Mouse (Mus musculus) telencephalon, adult 2 months (tissue): ENCODE measurements around the gene Hic1.
A peak's percentile ranks its signal among the peaks of the same experiment; 100 is the strongest.

ENCODE experiments used
- DNase-seq: peaks from one replicate; pipeline ENCODE4 v3.0.0-alpha.2; 2011; ENCODE audit warnings: low read depth, low spot score

Gene Hic1

DNA sequence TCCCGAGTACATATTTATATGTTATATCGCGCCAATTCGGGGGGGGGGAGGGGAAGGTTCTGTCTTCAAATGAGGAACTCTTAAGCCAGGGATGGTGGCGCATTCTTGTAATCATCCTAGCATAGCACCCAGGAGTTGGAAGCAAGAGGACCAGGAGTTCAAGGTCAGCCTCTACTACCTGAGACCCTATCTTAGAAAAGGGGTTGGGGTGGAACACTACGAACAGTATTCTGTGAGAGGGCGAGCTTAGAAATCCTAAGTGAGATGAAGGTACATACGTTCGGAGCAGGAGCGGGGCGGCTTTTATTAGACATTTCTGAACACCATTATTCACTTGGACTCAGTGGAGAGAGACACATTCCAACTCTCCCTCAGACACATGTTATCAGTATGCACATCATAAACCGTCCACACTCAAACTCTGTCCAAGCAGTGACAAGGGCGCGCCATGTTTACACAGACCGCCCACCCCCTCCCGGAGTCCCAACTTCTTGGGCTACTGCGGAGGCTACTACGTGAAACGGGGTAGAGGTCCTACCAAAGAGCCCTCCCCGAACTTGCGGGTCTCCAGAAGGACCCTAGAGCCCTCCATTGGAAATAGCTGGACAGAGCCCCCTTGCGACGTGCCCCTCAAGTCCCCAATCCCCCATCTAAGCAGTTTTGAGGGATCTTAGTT lies at the start of gene Hic1:
TSS of gene Hic1 (minus strand) at position 115 of the 676 bp plus-strand sequence.
- no peak for DNase-seq

DNA sequence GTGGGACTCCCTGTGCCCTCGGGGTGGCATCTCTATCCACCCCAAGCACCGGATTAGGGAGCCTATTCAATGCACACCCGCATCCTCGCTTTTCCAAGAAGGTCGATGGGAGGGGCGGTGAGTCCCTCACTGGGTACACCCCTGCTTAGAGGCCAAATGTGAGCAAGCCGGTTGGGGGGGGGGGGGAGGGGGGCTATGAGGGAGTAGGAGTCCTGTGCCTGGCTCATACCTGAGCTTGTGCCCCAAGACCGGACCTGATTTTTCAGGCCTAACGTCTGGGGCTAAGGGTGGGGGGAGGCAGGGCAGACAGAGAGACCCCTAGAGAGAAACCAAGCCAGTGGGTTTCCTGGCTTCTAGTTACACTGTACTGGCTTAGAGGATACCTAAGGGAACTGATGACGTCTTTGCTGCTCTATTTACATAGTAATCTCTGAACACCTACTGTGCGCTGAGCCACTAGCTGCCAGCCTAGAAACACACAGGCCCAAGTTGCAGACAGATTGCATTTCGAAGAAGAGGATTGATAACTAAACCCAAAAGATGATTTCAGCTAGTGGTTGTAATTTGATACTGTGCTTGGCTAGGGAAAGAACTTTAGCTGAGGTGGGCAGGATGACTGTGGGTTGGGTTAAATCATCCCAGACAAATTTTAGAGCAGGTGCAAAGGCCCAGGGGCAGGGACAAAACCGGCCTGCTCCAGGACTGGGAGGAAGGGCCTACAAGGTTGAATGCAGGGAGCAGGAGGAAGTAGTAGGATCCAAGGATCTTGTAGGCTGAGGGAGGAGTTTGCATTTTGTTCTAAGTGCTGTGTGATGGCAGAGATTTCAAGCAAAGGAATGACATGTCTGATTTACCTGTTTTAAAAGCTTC lies 45.0 kb upstream of the Hic1 start:
- no peak for DNase-seq

DNA sequence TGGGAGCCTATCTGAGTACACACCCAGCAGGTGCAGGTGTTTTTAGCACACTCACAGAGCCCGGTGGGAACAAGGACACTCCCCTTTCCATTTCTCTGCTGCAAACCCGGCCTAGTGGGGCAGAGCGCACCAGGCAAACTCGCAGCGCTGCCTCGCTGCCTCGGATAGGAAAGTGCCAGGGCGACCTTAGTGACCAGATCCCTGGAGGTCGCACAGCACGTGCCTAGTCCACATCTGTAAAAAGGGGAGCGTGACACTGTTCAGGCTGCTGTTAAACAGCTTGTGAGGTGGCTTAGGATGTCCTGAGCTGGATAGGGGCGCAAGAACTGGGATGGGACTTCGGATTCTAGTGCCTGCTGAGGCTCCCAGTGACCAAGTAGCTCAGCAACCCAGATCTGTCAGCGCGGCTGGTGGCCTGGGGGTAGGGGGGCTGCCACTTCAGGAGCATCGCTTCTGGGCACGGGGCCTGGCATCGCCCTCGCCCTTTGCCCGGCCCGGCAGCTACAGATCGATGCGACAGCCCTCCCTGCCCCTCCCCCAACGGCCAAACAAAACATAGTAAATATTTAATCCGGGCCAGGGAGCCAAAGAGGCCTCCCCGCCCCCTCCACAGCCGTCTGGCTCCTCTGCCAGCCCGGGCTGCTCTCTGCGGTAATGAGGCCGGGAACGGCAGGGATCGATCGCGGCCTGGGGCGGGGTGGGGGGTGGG lies 44.2 kb upstream of the Hic1 start:
- DNase-seq, result no peak

DNA sequence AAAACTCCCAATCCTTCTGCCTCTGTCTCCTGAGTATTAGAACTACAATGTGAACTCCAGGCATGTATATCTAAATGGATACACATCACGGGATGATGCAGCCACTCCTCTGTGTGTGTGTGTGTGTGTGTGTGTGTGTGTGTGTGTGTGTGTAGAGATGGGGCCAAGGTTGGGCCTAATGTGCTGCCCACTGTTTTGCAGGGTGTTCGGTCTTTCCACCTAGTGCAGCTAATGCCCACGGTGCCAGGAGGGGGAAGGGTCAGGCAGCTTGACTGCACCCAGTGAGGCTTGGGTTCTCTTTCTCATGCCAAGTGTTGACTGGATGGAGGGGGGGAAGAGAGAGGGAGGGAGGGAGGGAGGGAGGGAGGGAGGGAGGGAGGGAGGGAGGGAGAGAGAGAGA lies 43.6 kb upstream of the Hic1 start:
- DNase-seq, result no peak

DNA sequence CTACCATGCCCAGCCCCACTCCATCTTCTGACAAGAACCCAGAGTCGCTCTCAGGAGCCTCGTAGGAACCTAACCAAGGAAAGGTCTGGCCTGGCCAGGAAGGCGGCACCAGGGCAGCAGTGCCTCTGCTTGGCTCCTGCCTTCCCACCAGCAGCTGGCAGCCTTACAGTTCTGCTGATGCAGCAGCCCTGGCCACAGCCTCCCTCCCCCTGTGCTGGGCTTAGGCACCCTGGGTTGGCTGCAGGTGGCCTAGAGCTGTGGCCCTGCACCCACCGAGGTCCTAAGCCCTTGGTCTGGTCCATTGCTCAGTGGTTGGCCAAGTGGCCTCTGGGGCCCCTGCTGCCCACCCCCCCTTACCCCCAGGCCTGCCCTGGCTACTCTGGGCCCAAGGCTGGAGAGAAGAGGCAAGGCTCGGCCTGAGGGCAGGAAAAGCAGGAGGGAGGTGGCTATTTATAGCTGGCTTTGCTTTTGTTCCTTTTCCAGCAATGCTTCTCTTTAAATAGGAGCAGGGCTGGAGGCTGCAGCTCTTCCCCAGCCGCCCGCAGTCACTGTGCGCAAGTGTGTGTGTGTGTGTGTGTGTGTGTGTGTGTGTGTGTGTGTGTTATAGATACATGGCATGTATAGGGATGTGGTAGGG lies 42.8 kb upstream of the Hic1 start:
- peak; percentile 79 for DNase-seq

DNA sequence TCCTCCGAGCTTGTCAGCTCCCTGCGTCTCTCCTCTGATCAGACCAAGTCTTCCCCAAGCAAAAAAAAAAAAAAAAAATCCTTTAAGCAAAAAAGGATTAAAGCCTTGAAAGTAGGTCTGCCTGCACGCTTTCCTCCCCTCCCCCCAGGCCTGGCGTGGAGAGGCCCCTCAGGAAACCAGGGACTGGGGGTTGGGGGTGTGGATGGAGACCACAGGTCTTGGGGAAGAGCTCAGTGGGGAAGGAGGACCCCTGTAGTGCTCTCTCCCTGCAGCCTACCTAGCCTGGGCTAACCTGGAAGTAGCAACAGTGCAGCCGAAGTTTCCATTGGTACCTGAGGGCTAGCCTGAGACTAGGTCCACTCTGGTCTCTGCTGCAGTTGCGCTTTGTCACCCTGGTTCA lies 41.4 kb upstream of the Hic1 start:
- DNase-seq, result no peak

DNA sequence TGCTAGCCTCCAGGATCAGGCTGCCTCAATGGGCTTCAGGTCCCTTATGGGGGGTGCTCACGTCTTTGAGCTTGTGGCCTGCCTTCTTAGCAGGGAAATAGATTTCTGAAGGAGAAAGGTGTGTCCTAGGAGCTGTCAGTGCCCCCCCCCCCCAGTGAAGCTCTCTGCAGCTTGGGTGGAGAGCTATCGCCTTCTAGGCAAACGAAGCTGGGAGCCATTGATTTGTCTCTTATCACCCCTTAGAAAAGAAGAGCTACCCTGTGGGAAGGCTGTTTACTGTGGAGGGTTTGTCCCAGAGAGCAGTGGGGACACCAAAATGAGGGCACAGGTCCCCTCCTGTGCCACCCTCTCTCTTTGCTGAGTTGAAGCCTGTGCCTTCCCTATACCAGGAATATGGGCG lies 40.8 kb upstream of the Hic1 start:
- DNase-seq, result no peak

DNA sequence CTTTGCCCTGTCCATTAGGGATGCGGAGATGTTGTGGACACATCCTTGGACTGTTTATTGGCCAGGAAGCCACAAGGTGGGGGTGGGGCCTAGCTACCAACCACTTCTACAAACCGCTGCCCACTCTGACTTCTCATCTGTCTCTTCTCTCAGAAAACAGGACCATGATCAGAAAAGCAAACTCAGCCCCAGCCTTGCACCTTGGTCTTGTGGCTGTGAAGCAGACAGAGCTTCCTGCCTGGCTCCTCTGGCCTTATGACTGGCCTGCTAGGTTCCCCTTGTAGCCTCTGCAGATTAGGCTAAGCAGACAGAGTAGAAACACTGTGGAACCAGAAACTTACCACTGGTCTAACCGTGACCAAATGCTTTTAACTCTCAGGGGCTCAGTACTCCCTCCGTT lies 40.0 kb upstream of the Hic1 start:
- no peak for DNase-seq

DNA sequence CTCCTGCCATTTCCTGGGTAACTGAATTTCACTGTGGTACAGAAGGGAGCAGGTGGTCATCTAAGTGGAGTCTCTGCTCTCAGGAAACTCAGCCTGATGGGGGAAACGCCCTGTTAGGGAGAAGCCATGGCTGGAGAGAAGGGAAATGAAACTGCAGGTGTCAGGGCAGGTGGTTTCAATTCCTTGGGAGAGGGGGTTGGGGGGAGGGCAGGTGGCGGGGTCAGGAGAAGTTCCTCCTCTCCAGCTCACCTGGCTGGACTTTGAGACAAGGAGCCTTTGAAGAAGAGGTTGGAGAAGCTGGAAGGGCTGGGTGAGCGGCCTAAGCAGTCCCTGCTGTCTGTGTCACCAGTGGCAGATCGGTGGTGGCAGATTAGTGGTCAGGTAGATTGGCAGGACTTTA lies 37.0 kb upstream of the Hic1 start:
- DNase-seq, result no peak

DNA sequence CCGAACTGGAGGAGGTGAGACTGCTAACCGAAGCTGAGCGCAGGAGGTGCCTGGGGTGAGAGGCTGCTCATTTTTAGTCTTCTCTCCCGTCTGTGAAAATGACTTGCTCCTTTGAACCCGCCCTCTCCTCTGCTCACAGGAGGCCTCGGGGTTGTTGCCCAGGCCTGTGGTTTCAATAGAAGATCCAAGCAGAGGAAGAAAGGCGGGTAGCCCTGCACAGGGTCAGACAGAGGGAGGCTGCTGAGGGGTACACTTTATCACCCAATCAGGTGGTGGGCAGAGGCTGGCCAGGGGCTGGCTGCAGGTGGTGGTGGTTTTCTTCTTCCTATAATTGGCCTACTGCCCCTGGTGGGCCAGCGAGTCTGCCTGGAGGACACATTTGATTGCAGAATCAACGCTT lies 35.2 kb upstream of the Hic1 start:
- no peak for DNase-seq

DNA sequence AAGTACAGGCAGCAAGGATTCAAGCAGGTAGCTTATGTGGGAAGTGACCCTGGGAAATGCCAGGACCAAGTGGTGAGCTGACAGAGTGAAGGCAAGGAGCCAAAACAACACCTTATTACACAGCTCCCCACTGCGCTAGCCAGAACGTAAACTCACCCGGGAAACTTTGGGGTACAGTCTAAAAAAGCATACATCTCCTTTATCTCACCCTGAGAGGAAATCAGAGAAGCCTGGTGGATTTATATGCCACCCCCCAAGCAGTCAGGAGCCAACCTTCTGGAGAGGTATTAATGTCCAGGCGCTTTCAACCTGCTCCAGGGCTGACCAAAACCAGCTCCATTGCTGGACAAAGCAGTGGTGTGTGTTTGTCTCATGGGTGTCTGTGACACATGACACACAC lies 34.6 kb upstream of the Hic1 start:
- DNase-seq, result no peak

DNA sequence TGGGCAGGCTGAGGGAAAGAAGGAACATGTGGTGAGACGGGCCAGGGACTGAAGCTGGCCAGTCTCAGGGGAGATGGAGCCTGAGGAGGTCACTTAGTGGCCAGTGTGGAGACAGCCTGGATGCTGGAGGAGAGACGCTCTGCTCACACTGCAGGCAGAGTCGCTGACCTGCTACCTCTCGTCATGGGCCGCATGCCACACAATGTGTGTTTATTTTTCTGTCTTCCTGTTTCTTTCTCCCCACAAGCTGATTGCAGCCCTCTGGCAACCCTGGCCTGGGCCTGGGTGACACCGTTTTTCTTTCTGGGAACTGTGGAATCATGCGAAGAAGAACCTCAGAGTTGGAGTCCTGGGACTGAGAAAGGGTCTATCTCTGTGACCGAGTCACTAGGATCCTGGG lies 32.4 kb upstream of the Hic1 start:
- DNase-seq, result no peak

DNA sequence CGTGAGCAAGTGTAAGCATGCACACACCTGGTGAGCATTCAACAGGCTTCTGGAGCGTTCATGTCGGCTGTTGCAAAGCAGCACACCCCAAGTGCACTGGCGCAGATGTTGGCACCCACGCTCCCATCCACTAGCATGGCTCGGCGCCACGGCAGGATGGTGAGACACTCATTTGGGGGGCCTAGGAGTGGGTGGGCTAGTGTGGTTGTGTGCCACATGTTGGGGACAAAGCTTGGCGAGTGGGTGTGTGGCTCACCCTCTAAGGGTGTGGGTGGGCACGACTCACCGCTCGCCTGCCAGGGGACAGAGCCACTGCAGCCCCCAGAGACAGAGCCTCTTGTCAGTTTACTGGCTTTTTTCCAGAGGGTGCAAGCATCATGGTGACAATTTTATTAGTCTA lies 31.6 kb upstream of the Hic1 start:
- no peak for DNase-seq

DNA sequence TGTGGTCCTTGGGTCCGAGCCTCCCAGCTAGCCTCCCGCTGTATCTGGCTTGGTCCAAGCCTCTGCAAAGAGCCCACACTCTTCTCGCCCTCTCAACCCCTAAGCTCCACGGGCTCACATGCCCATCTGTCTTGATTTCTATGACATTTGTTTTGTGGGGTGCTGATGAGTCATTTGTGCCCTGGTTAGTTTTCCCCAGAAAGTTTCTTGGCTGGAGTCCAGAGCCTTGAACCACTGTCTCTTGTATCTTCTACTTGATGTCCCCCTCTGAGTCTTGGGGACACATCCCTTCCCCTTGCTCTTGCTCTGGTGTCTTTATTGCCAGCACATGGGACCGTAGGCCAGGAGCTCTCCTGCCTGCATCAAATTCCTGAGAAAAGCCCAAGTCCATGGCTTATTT lies 30.6 kb upstream of the Hic1 start:
- no peak for DNase-seq

DNA sequence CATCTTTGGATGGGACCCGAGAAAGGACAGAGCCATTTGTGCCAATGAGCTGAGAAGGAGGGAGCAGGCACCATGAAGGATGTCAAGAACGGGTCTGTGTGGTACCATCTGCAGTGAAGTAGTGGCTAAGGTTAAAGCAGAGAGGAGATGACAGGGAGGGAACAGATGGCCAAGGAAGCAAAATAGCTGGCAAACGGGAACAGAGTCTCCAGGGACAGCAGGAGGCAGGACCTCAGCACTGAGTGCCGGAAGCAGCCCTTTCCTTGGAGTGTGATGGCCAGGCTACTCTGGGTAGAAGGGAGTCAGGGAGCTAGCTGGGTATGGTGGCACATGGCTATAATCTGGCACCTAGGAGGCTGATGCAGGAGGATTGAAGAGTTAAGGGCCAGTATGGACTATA lies 29.5 kb upstream of the Hic1 start:
- DNase-seq, result no peak

DNA sequence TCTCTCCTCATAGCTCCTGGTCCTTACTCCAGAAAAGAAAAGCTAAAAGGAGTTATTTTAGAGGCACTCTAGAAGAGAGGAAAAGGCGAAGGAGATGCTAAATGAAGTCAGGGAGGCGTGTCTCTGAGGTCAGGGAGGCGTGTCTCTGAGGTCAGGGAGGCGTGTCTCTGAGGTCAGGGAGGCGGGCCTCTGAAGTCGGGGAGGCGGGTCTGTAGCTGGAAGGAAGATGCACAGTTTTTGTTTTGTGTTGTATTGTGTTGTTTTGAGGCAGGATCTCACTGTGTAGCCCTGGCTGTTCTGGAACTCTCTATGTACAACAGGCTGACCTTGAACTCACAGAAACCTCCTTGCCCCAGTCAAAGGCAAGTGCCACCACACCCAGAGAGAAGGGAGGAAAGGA lies 28.6 kb upstream of the Hic1 start:
- DNase-seq, result no peak

DNA sequence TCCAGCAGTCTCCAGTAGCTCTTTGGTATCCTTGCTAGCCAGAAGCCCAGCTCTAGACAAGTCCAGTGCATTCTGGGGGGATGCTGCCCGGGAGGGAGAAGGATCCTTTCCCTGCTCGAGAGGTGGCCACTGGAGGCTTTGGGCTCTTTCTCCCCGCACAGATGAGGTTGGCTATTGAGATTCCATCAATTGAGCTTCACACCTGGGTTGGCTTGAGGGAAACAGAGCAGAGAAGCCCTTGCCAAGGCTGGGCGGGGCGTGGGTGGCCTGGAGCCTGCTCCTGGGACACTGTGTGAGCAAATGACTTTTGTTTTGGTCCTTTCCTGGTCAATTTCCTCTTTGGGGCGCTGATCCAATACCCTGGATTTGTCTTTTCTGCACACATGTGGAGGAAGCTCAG lies 26.8 kb upstream of the Hic1 start:
- no peak for DNase-seq

DNA sequence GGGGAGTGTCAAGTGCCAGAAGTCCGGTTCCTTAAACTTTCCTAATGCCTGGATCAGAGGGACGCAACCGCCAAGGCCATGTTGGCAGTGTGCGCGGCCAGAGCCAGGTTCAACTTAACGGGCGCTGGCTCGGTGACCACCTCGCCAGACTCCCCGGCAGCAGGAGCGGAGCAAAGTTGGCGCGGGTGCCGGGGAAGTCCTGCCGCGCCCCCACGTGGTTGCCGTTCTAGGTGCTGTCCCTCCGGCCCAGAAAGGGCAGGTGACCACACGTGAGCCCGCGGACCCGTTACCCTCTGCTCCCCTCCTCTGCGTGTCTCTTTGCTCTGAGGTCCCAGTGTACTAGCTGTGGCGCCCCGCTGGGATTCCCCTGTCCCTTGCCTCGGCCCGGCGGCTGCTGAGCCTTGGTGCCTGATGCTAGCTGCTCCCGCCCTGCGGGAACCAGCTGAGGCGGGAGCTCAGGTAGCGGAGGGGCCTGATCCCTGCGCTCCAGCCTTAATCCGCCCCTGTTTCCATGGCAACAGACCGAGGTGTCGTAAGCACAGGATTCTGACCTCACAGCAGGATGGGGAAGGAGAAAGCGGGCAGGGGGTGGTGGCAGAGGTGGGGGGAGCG lies 25.6 kb upstream of the Hic1 start:
- no peak for DNase-seq

DNA sequence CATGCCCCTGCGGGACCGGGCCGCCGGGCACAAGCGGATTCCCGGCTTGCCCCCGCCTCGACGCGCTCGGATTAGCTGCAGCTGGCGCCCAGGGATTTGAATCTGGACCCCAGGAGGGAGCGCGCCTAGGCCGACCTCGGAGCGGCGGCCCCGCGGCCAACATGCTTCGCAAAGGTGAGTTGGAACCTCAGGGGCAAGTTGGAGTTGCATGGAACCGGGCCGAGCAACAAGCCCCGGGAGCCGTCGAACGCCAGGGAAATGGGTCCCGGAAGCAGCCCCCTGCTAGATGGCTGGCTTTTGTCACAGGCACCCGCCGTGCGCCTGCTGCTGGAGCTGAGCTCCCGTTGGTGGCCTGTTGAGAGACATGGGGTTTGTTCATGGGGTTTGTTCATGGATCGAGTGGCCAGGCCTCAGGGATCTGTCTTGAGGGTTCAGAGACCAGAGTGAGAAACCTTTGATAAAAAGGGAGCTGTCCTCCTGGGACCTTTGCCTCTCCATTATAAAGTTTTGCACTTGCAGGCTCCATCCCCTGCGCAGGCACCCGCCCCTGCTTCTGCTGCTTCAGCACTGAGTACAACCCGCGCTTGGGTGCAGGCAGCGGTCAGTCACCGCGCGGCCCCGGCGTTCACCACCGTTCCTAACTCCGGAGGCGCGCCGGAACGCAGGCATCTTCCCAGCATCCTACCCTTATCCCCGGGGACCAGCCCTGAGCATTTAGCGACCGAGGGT lies 25.0 kb upstream of the Hic1 start:
- DNase-seq, result no peak

DNA sequence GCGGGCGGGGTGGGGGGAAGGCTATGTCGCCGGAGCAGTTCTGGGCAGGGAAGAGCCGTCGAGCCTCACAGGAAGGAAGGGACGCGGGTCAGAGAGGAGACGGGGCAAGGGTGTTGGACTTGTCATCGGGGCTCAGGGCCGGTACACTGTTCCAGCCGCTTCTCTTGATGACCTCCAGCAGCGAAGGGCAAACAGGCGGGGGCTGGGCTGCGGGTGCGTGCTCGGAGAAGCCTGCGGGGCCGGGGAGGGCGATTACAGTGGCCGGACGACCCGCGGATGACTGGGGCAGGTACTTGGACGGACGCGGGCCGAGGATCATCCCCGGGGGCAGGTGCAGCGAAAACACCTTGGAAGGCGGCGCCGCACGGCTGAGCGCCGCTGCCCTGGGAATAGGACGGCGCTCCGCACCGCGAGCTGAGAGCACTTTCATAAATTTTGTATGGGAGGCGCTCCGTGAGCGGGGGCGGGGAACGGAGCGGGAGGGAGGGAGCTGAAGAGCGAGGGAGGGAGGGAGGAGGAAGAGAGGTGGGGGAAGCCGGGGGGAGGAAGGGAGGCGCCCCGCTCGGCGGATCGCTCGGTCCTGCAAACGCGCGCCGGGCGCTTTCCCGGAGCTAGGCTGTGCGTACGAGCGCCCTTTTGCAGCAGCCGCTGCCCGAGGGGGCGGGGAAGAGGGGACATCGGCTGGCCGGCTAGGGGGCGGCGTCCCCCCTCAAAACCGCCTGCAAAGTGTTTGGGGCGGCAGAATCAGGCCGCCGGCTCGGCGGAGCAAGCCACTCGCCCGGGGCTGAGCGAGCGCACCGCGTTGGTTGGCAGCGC lies 24.1 kb upstream of the Hic1 start, which contains the start of gene Rtn4rl1:
TSS of gene Rtn4rl1 (plus strand) at position 528 of the 816 bp plus-strand sequence.
- no peak for DNase-seq
